In the genomic region with DNA sequence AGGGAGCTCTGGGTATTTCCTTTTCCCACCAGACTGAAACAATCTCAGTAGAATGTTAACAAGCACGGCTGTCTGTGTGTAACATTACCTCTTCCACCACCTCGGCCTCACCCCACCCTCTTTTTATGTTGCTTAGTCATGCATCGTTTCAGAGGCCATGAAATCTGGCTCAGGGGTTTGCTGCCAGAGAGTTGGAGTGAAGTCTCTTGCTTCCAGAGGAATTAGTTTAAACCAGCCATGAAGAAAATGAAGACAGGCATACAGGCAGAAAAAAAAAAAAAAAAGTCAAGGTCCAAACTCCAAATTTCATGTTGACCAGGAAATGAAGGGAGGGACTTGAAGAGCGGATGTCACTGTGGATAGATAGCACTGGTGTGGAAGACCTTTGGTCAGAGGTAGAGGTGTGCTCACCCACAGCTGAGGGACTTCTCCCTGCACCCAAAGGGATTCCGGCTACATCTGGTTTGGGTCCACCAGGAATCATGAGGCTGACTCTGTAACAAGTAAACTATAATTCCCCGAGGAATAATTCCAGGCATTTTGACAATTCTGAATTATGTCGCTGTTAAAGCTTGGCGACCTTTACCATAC, we compare ENCODE assay signal across 11 mouse cellular contexts.
DNase-seq lines count a peak whose midpoint lies in the region; ATAC-seq and TF ChIP-seq lines count a peak whose summit lies in the region.
"Had no signal": no experiment of that assay in that cellular context is flagged by ENCODE, and none has a peak within 500 bp of the region (broad histone marks: within the 10 kb centered on the region; RNA-seq: fewer than 3 reads in every experiment).

No protein-coding gene starts in this region.

- WGBS in intestine, embryonic 14.5 days, result 37% methylated on average over 8 of the region's 8 CpGs
- 51% methylated on average over 8 of the region's 8 CpGs for WGBS in limb, embryonic 10.5 days
- 55% methylated on average over 8 of the region's 8 CpGs for WGBS in lung, postnatal 0 days

- peak; percentile 68 for ATAC-seq in intestine, embryonic 14.5 days (replicated peaks; ENCODE audit: low FRiP score, low TSS enrichment, low read depth)
- ATAC-seq in lung, postnatal 0 days, result no peak
- ATAC-seq in activated CD4-positive, CD25-positive, alpha-beta regulatory T cell, adult 4 months, result no peak

- no peak overlapping the region for H3K4me2 ChIP-seq in intestine, embryonic 14.5 days (ENCODE audit: low read length)
- H3K4me2 ChIP-seq in lung, postnatal 0 days (replicated peaks; ENCODE audit: low read depth, low read length), result no peak overlapping the region

- H3K4me1 ChIP-seq in intestine, embryonic 14.5 days (replicated peaks; ENCODE audit: control insufficient read depth, insufficient read depth, low read length), result peaks cover 10% of the 10 kb centered on the region
- peaks cover 16% of the 10 kb centered on the region for H3K4me1 ChIP-seq in limb, embryonic 10.5 days
- H3K4me1 ChIP-seq in lung, postnatal 0 days (ENCODE audit: insufficient read depth, low read depth, low read length), result no peaks in the 10 kb centered on the region
- H3K4me1 ChIP-seq: megakaryocyte, embryonic 14.5 days had no signal

- H3K4me3 ChIP-seq in intestine, embryonic 14.5 days (ENCODE audit: low read depth, low read length), result no peak overlapping the region
- no peak overlapping the region for H3K4me3 ChIP-seq in limb, embryonic 10.5 days
- H3K4me3 ChIP-seq in lung, postnatal 0 days (ENCODE audit: low read depth, low read length), result no peak overlapping the region
- H3K4me3 ChIP-seq: megakaryocyte, embryonic 14.5 days had no signal

- peak; percentile 46 for DNase-seq in 3134 (ENCODE audit: extremely low read depth, insufficient read length, low spot score)
- DNase-seq in NIH3T3 (ENCODE audit: low read depth), result peak; percentile 72
- peak; percentile 60 for DNase-seq in intestine, embryonic 14.5 days (ENCODE audit: low spot score)
- peak; percentile 44 for DNase-seq in limb, embryonic 10.5 days (ENCODE audit: low spot score)
- DNase-seq in left cerebral cortex, adult 18-20 months (ENCODE audit: low spot score in 2 of 2), result no peak
- no peak for DNase-seq in lung, postnatal 0 days (ENCODE audit: low spot score)
- no peak for DNase-seq in heart, adult 9 months (ENCODE audit: low spot score in 2 of 2)
- DNase-seq: cerebellum, adult 11-12 months; retina, postnatal 1 day had no signal

- no peaks in the 10 kb centered on the region for H3K27me3 ChIP-seq in intestine, embryonic 14.5 days (replicated peaks; ENCODE audit: control insufficient read depth, insufficient read depth, low read length)
- H3K27me3 ChIP-seq in limb, embryonic 10.5 days (ENCODE audit: low read depth, poor library complexity, severe bottlenecking), result no peaks in the 10 kb centered on the region
- no peaks in the 10 kb centered on the region for H3K27me3 ChIP-seq in lung, postnatal 0 days (replicated peaks; ENCODE audit: insufficient read depth, low read length)
- H3K27me3 ChIP-seq: megakaryocyte, embryonic 14.5 days had no signal

- H3K36me3 ChIP-seq in intestine, embryonic 14.5 days (ENCODE audit: control insufficient read depth, insufficient read depth, low read length), result no peaks in the 10 kb centered on the region
- H3K36me3 ChIP-seq in limb, embryonic 10.5 days, result no peaks in the 10 kb centered on the region
- no peaks in the 10 kb centered on the region for H3K36me3 ChIP-seq in lung, postnatal 0 days (ENCODE audit: insufficient read depth, low read length)

- no peak for TF ChIP-seq CTCF in lung, postnatal 0 days (IDR thresholded peaks at IDR 0.05)

- no peak for TF ChIP-seq EP300 in lung, postnatal 0 days (IDR thresholded peaks at IDR 0.05)

- no peaks in the 10 kb centered on the region for H3K9me3 ChIP-seq in intestine, embryonic 14.5 days (ENCODE audit: control insufficient read depth, low read length)
- no peaks in the 10 kb centered on the region for H3K9me3 ChIP-seq in limb, embryonic 10.5 days (replicated peaks)
- H3K9me3 ChIP-seq in lung, postnatal 0 days (ENCODE audit: low read length), result no peaks in the 10 kb centered on the region
- H3K9me3 ChIP-seq: megakaryocyte, embryonic 14.5 days had no signal

- H3K27ac ChIP-seq in intestine, embryonic 14.5 days (ENCODE audit: low read depth), result no peak overlapping the region
- no peak overlapping the region for H3K27ac ChIP-seq in limb, embryonic 10.5 days
- no peak overlapping the region for H3K27ac ChIP-seq in lung, postnatal 0 days (ENCODE audit: low read length)

- H3K9ac ChIP-seq in intestine, embryonic 14.5 days (ENCODE audit: low read length), result no peak overlapping the region
- no peak overlapping the region for H3K9ac ChIP-seq in lung, postnatal 0 days (replicated peaks; ENCODE audit: low read depth)

Comparison
In these comparisons a context has a peak if more than half of its experiments do, and no peak if none do; other contexts are left out.
1. DNase-seq: peak in 3134 (single experiment), NIH3T3 (single experiment), intestine, embryonic 14.5 days (single experiment) and limb, embryonic 10.5 days (single experiment); none in left cerebral cortex, adult 18-20 months (0 of 2), lung, postnatal 0 days (single experiment) and heart, adult 9 months (0 of 2).